Mouse (Mus musculus) heart, embryonic 11.5 days (tissue): ENCODE data around the gene Sec14l1. TPM values are rescaled to one million over a fixed set of nuclear protein-coding genes. Genes with fewer than 3 reads are reported as not detected.
"Not testable (repeated sequence)": the region's sequence is repeated elsewhere in the genome, so short reads cannot be mapped to it uniquely, and the experiment has no call there.

ENCODE experiments used
- ATAC-seq: fragments of 200-750 bp; cut with Nextera tagmentation; replicated peaks from 2 replicates; pipeline ENCODE4 v1.8.0; 2017; ENCODE audit warnings: moderate library complexity; ENCODE audit not compliant: insufficient number of reproducible peaks, low FRiP score, low TSS enrichment
- H3K27ac ChIP-seq: fragments of 300-500 bp; sonication (generic); 2 replicates; pipeline ENCODE4 v1.5.1; 2014; ENCODE audit warnings: mild to moderate bottlenecking, low read depth, low read length
- H3K27me3 ChIP-seq: fragments of 300-500 bp; sonication (generic); 2 replicates; pipeline ENCODE4 v1.6.1; 2014; ENCODE audit warnings: mild to moderate bottlenecking, low read length, mixed read lengths; ENCODE audit not compliant: control insufficient read depth, insufficient read depth
- H3K36me3 ChIP-seq: fragments of 300-500 bp; sonication (generic); 2 replicates; pipeline ENCODE4 v1.6.1; 2014; ENCODE audit warnings: mild to moderate bottlenecking, low read length, moderate library complexity, mixed read lengths; ENCODE audit not compliant: control insufficient read depth, insufficient read depth
- H3K4me1 ChIP-seq: fragments of 300-500 bp; sonication (generic); 2 replicates; pipeline ENCODE4 v1.6.1; 2014; ENCODE audit warnings: low read length; ENCODE audit not compliant: control insufficient read depth, insufficient read depth
- H3K4me2 ChIP-seq: fragments of 300-500 bp; sonication (generic); 2 replicates; pipeline ENCODE4 v1.6.1; 2014; ENCODE audit warnings: mild to moderate bottlenecking, moderate library complexity
- H3K4me3 ChIP-seq: fragments of 300-500 bp; sonication (generic); 2 replicates; pipeline ENCODE4 v1.5.1; 2014; ENCODE audit warnings: low read depth, low read length
- H3K9ac ChIP-seq: fragments of 300-500 bp; sonication (generic); 2 replicates; pipeline ENCODE4 v1.6.1; 2014; ENCODE audit warnings: mild to moderate bottlenecking, low read depth, low read length, moderate library complexity
- H3K9me3 ChIP-seq: fragments of 300-500 bp; sonication (generic); replicated peaks from 2 replicates; pipeline ENCODE4 v1.6.1; 2016; ENCODE audit warnings: low read length; ENCODE audit not compliant: control insufficient read depth
- WGBS: fragments of 180-500 bp; shearing (Covaris S2); extraction: QIAGEN DNeasy Blood & Tissue Kit; methylation state at CpG from one replicate; pipeline ENCODE4 v1.1.7; 2014; ENCODE audit not compliant: insufficient replicate concordance; 5-methylcytosine and 5-hydroxymethylcytosine counted together
- polyA plus RNA-seq: library from polyadenylated mRNA; unstranded; fragments of >200 nt; fragmentation: Nextera tagmentation; extraction: Ambion mirVana; gene quantifications from 2 replicates; pipeline ENCODE4 v1.2.1, GENCODE M21; 2014

The Sec14l1 gene
- polyA plus RNA-seq, 1 experiment from 2014 or later, result 32.6 TPM

DNA sequence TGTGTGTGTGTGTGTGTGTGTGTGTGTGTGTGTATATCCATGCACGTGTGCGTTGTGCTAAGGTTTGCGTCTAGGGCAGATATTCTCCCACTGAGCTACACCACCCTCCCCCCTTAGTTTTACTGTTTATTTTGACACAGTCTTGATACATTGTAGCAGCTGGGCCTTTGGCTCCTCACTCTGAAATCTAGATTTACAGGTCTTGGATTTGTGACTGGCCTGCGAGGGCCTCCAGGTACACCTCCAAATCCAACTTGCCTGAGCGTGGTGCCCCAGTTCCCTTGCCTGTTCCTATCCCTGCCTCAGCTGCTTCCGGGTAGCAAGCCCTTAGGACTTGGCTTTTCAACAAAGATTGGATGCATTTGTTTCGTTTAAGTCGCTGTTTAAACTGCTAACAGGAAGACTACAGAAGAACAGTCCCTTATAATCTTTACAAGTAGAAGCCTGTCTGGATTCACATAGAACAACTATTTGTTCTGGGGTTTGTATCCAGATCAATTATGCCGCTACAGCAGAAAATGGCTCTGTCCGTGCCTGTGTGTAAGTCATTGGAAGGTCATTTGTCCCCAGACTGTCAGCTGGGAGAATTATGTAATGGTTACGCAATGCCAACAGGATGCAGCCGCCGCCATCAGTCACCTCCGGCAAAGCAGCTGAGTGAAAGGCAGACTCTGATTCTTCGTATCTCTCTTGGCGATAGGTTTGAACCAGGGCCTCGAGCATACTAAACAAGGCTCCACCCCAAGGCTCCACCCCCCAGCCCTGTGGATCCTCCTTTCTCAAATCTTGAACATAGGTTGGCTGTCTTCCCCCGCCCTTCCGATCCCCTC lies 31.7 kb upstream of the Sec14l1 start:
- H3K4me1 ChIP-seq, result peaks cover 36% of the 10 kb centered on the region
- H3K4me3 ChIP-seq, result no peak overlapping the region
- H3K4me2 ChIP-seq, result no peak overlapping the region
- no peak for ATAC-seq
- peak overlapping the region; percentile 64 for H3K27ac ChIP-seq
- H3K9ac ChIP-seq, result no peak overlapping the region
- peaks cover 18% of the 10 kb centered on the region for H3K36me3 ChIP-seq
- 76% methylated on average over 19 of the region's 19 CpGs for WGBS
- no peaks in the 10 kb centered on the region for H3K9me3 ChIP-seq
- H3K27me3 ChIP-seq, result no peaks in the 10 kb centered on the region

DNA sequence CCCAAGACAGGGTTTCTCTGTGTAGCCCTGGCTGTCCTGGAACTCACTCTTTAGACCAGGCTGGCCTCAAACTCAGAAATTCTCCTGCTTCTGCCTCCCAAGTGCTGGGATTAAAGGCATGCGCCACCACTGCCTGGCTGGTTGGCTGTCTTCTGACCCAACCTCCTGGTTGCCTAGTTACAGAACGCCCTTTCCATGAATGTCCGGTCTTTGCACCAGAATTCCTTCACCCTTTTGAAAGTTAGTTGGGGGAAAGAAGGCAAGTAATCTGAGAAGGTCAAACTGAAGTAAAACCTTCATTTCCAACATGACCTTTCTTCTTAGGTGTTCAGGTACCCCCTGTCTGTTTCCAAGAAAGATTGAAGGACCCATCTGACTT lies 31.1 kb upstream of the Sec14l1 start:
- H3K9me3 ChIP-seq, H3K9ac ChIP-seq, H3K4me3 ChIP-seq, ATAC-seq, H3K27ac ChIP-seq, H3K4me2 ChIP-seq, H3K27me3 ChIP-seq: not testable (repeated sequence)
- H3K4me1 ChIP-seq, result peaks cover 36% of the 10 kb centered on the region
- H3K36me3 ChIP-seq, result peaks cover 15% of the 10 kb centered on the region
- WGBS, result 90% methylated on average over 3 of the region's 3 CpGs

GRCm38 (mm10) chr11:117086215-117086614 lies 28.8 kb upstream of the Sec14l1 start:
- no peak overlapping the region for H3K27ac ChIP-seq
- 85% methylated on average over 10 of the region's 10 CpGs for WGBS
- H3K9me3 ChIP-seq, result no peaks in the 10 kb centered on the region
- ATAC-seq, result no peak
- H3K27me3 ChIP-seq, result no peaks in the 10 kb centered on the region
- H3K4me1 ChIP-seq, result peaks cover 35% of the 10 kb centered on the region
- no peak overlapping the region for H3K4me2 ChIP-seq
- no peak overlapping the region for H3K9ac ChIP-seq
- H3K4me3 ChIP-seq, result no peak overlapping the region
- H3K36me3 ChIP-seq, result no peaks in the 10 kb centered on the region

DNA sequence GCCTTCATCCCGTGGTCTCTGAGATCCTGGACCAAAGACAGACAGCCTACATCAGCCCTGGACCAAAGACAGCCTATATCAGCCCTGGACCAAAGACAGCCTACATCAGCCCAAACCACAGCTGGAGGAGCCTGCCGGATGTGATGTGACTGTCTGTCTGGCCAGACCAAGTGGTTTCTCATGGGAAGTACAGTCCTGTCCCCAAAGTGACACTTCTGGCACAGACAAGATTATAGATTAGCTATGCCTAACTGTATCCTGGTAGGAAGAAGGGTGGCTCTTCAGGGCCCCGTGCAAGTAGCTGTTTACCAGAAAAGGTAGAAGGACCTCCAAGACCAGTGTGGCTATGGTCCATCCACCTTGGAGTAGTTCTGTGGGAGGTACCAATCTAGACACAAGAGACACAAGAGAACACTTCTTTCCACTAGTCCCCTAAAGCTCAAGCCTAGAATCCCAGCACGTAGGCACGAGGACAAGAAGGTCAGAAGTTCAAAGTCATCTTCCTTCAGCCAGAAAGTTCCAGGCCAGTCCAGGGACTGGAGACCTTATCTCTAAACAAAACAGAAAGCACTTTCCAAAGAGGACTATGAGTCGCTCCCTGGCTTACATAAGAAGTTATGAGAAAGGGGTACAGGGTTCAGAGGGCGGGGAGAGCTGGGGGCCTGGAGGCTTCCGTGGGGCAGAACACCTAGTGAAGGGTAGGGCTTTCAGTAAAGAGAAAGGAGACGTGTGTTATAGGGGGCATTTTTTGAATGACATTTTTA lies 27.8 kb upstream of the Sec14l1 start:
- ATAC-seq, result no peak
- 46% methylated on average over 9 of the region's 9 CpGs for WGBS
- Histone ChIP-seq H3K36me3 (no peaks in the 10 kb centered on the region), H3K27ac (no peak overlapping the region), H3K4me2 (no peak overlapping the region), H3K4me1 (peaks cover 33% of the 10 kb centered on the region), H3K27me3 (no peaks in the 10 kb centered on the region), H3K4me3 (no peak overlapping the region), H3K9ac (no peak overlapping the region), H3K9me3 (no peaks in the 10 kb centered on the region)

- Histone ChIP-seq H3K27me3 (no peaks in the 10 kb centered on the region), H3K27ac (no peak overlapping the region), H3K4me2 (no peak overlapping the region), H3K4me3 (no peak overlapping the region), H3K9ac (no peak overlapping the region), H3K36me3 (no peaks in the 10 kb centered on the region), H3K4me1 (peaks cover 33% of the 10 kb centered on the region), H3K9me3 (no peaks in the 10 kb centered on the region)
- 71% methylated on average over 13 of the region's 13 CpGs for WGBS
- no peak for ATAC-seq
These were observed 26.5 kb upstream of the Sec14l1 start for GRCm38 (mm10) chr11:117088271-117088991.

GRCm38 (mm10) chr11:117089673-117090419 lies 25.1 kb upstream of the Sec14l1 start:
- no peak overlapping the region for H3K4me2 ChIP-seq
- H3K4me3 ChIP-seq, result no peak overlapping the region
- no peak overlapping the region for H3K9ac ChIP-seq
- H3K27ac ChIP-seq, result no peak overlapping the region
- H3K27me3 ChIP-seq, result no peaks in the 10 kb centered on the region
- WGBS, result 62% methylated on average over 9 of the region's 9 CpGs
- ATAC-seq, result no peak
- no peaks in the 10 kb centered on the region for H3K9me3 ChIP-seq
- H3K36me3 ChIP-seq, result no peaks in the 10 kb centered on the region
- peaks cover 44% of the 10 kb centered on the region for H3K4me1 ChIP-seq

GRCm38 (mm10) chr11:117091406-117091805 lies 23.6 kb upstream of the Sec14l1 start:
- H3K4me3 ChIP-seq, result no peak overlapping the region

DNA sequence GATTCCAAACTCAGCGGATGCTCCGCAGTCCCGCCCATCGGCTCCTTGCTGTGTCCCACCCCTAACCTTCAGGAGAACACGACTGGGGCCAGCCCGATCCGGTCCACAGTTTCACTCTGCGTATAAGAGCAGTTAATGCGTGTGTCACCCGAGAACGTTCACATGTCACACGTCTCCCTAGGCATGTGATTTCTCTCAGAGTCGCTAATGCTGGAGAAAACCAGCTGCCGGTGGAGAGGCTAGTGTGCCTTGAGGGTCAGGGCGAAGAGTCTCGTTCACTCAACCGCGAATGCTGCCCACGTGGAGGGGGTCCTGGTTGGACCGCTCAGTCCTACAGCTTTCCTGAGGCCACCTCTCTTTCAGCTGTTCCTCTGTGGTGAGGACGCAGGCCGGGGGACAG lies 23.1 kb upstream of the Sec14l1 start:
- no peaks in the 10 kb centered on the region for H3K36me3 ChIP-seq
- no peak for ATAC-seq
- peak overlapping the region; percentile 52 for H3K4me2 ChIP-seq
- H3K9me3 ChIP-seq, result no peaks in the 10 kb centered on the region
- no peak overlapping the region for H3K27ac ChIP-seq
- no peaks in the 10 kb centered on the region for H3K27me3 ChIP-seq
- 13% methylated on average over 22 of the region's 22 CpGs for WGBS
- peak overlapping the region; percentile 53; the same call in 1 of the 2 replicates for H3K9ac ChIP-seq
- H3K4me3 ChIP-seq, result no peak overlapping the region
- peaks cover 50% of the 10 kb centered on the region for H3K4me1 ChIP-seq

More at GRCm38 (mm10) chr11:117091406-117091805, 23.6 kb upstream of the Sec14l1 start:
- Histone ChIP-seq H3K9ac (no peak overlapping the region), H3K36me3 (no peaks in the 10 kb centered on the region), H3K9me3 (no peaks in the 10 kb centered on the region), H3K27me3 (no peaks in the 10 kb centered on the region), H3K4me1 (peaks cover 50% of the 10 kb centered on the region), H3K27ac (no peak overlapping the region), H3K4me2 (peak overlapping the region; percentile 52)
- no peak for ATAC-seq
- WGBS, result 36% methylated on average over 4 of the region's 4 CpGs
